Mouse (Mus musculus) urinary bladder, postnatal 4 days (tissue): ENCODE data around the gene Fpr2.
A peak's percentile ranks its signal among the peaks of the same experiment; 100 is the strongest.
"Not testable (repeated sequence)": the region's sequence is repeated elsewhere in the genome, so short reads cannot be mapped to it uniquely, and the experiment has no call there.

Source experiments
- DNase-seq, 2 experiments: peaks; one replicate each; pipeline ENCODE4 v3.0.0; 2021 to 2022; ENCODE audit warnings: low spot score in 2 of 2

Fpr2 gene

GRCm38 (mm10) chr17:17882672-17883071, 5.0 kb upstream of the Fpr2 start:
- no peak for DNase-seq

GRCm38 (mm10) chr17:17883840-17884239, 3.8 kb upstream of the Fpr2 start, which contains the start of gene Fpr1:
TSS of gene Fpr1 (minus strand) at chr17:17883940.
- no peak for DNase-seq

GRCm38 (mm10) chr17:17889732-17890425, 2.3 kb downstream of the Fpr2 start:
- DNase-seq: no peak

GRCm38 (mm10) chr17:17896039-17896438, 8.4 kb downstream of the Fpr2 start:
- DNase-seq: no peak

- no peak for DNase-seq
Measured at GRCm38 (mm10) chr17:17899268-17899667, 11.6 kb downstream of the Fpr2 start.

- DNase-seq: no peak
Measured at GRCm38 (mm10) chr17:17900768-17901167, 13.1 kb downstream of the Fpr2 start.

GRCm38 (mm10) chr17:17909636-17910421, 22.2 kb downstream of the Fpr2 start:
- DNase-seq: peak; percentile 82 to 87

- not testable (repeated sequence) for DNase-seq
Measured at GRCm38 (mm10) chr17:17912618-17913017, 25.0 kb downstream of the Fpr2 start.

GRCm38 (mm10) chr17:17917376-17917775, 29.8 kb downstream of the Fpr2 start:
- DNase-seq: no peak

- no peak for DNase-seq
Measured at GRCm38 (mm10) chr17:17917782-17918181, 30.2 kb downstream of the Fpr2 start.
